Mouse (Mus musculus): ENCODE data around the gene Mef2c. TPM values are rescaled to one million over a fixed set of nuclear protein-coding genes. Genes with fewer than 3 reads are reported as not detected.
A peak's percentile ranks its signal among the peaks of the same experiment; 100 is the strongest.

The Mef2c gene
- total and polyA plus RNA-seq, 3 experiments = 99.9 to 159 (median 107) TPM

- TF ChIP-seq MXI1 (IDR thresholded peaks at IDR 0.05; ENCODE audit: low read depth, low read length) (no peak), MAZ (IDR thresholded peaks at IDR 0.05; ENCODE audit: low read depth, low read length) (no peak), JUN (IDR thresholded peaks at IDR 0.05; ENCODE audit: insufficient read depth, low read depth, low read length) (no peak), RCOR1 (conservative IDR thresholded peaks at IDR 0.05; ENCODE audit: low read depth, low read length) (no peak), EP300 (IDR thresholded peaks at IDR 0.05; ENCODE audit: low read length) (peak; percentile 61; the same call in 1 of the 2 replicates), E2F4 (IDR thresholded peaks at IDR 0.05; ENCODE audit: insufficient replicate concordance, low read depth, low read length) (no peak), MYC (IDR thresholded peaks at IDR 0.05; ENCODE audit: low read depth, low read length) (no peak), GABPA (IDR thresholded peaks at IDR 0.05; ENCODE audit: insufficient replicate concordance, low read depth, low read length) (no peak), NRF1 (IDR thresholded peaks at IDR 0.05; ENCODE audit: low read depth, low read length) (no peak), TCF12 (IDR thresholded peaks at IDR 0.05; ENCODE audit: low read depth, low read length) (no peak), CHD1 (IDR thresholded peaks at IDR 0.05; ENCODE audit: low read depth, low read length) (no peak), MAFK (IDR thresholded peaks at IDR 0.05; ENCODE audit: insufficient replicate concordance, low read length) (no peak), HCFC1 (IDR thresholded peaks at IDR 0.05; ENCODE audit: low read depth, low read length) (no peak), SIN3A (IDR thresholded peaks at IDR 0.05; ENCODE audit: low read length) (no peak), KAT2A (IDR thresholded peaks at IDR 0.05; ENCODE audit: insufficient replicate concordance, low read length) (no peak), CHD2 (IDR thresholded peaks at IDR 0.05; ENCODE audit: low read length) (no peak), BHLHE40 (IDR thresholded peaks at IDR 0.05; ENCODE audit: low read depth, low read length) (0 out of 2 replicates have a peak, but pooled peaks have one; percentile 25), TBP (conservative IDR thresholded peaks at IDR 0.05; ENCODE audit: low read depth, low read length) (no peak), PAX5 (IDR thresholded peaks at IDR 0.05; ENCODE audit: low read length) (no peak), ETS1 (conservative IDR thresholded peaks at IDR 0.05; ENCODE audit: low read depth, low read length) (peak; percentile 55; the same call in 1 of the 2 replicates), IRF4 (IDR thresholded peaks at IDR 0.05; ENCODE audit: low read depth, low read length) (0 out of 2 replicates have a peak, but pooled peaks have one; percentile 59), SMC3 (IDR thresholded peaks at IDR 0.05; ENCODE audit: low read depth, low read length) (peak; percentile 22), USF2 (conservative IDR thresholded peaks at IDR 0.05; ENCODE audit: low read depth, low read length) (no peak), UBTF (IDR thresholded peaks at IDR 0.05; ENCODE audit: low read depth, low read length) (no peak), POLR2A (IDR thresholded peaks at IDR 0.05; ENCODE audit: low read depth, low read length) (no peak), JUND (conservative IDR thresholded peaks at IDR 0.05; ENCODE audit: low read depth, low read length) (no peak), MEF2A (IDR thresholded peaks at IDR 0.05; ENCODE audit: borderline replicate concordance, low read depth, low read length) (no peak), MAX (IDR thresholded peaks at IDR 0.05; ENCODE audit: low read length) (no peak), POLR2AphosphoS2 (IDR thresholded peaks at IDR 0.05; ENCODE audit: low read depth, low read length) (no peak), ZMIZ1 (IDR thresholded peaks at IDR 0.05; ENCODE audit: low read depth, low read length) (no peak), ZKSCAN1 (IDR thresholded peaks at IDR 0.05; ENCODE audit: borderline replicate concordance, low read depth, low read length) (no peak), USF1 (IDR thresholded peaks at IDR 0.05; ENCODE audit: low read depth, low read length) (no peak), NELFE (IDR thresholded peaks at IDR 0.05; ENCODE audit: low read depth, low read length) (no peak), CTCF (conservative IDR thresholded peaks at IDR 0.05 in 1 of 2, IDR thresholded peaks at IDR 0.05 in 1 of 2; ENCODE audit: low read depth in 2 of 2, low read length in 2 of 2) (no peak; a peak in 1 of 4 replicates), ELF1 (IDR thresholded peaks at IDR 0.05; ENCODE audit: low read depth, low read length) (no peak), RAD21 (IDR thresholded peaks at IDR 0.05; ENCODE audit: low read depth, low read length) (peak; percentile 7), ZC3H11A (IDR thresholded peaks at IDR 0.05; ENCODE audit: low read depth, low read length) (no peak), ZNF384 (IDR thresholded peaks at IDR 0.05; ENCODE audit: low read depth, low read length) (peak; percentile 65)
- Histone ChIP-seq H3K27ac (ENCODE audit: insufficient read depth, low read depth) (peak overlapping the region; percentile 95), H3K9me3 (replicated peaks; ENCODE audit: low read length) (no peaks in the 10 kb centered on the region), H3K27me3 (replicated peaks) (no peaks in the 10 kb centered on the region), H3K9ac (ENCODE audit: insufficient read depth, low read depth) (peak overlapping the region; percentile 58; the same call in 1 of the 2 replicates), H3K4me2 (ENCODE audit: insufficient read depth, low read depth, poor library complexity, severe bottlenecking) (peak overlapping the region; percentile 87), H3K36me3 (replicated peaks in 1 of 2; ENCODE audit: control insufficient read depth in 1 of 2, insufficient read depth in 1 of 2, low read length in 1 of 2) (peaks cover 0 to 1% of the 10 kb centered on the region in 2 experiments), H3K4me3 (replicated peaks in 1 of 3; ENCODE audit: low read depth in 2 of 3, low read length in 2 of 3, poor library complexity in 1 of 3) (no peak overlapping the region), H3K4me1 (ENCODE audit: control insufficient read depth in 1 of 2, insufficient read depth in 2 of 2) (peaks cover 8 to 78% of the 10 kb centered on the region in 2 experiments), H3K79me2 (replicated peaks; ENCODE audit: control insufficient read depth, extremely low read depth, insufficient read depth, poor library complexity, severe bottlenecking) (peaks cover 58% of the 10 kb centered on the region)
- in situ Hi-C loops (cut with MboI; ENCODE audit: low pct_ligation_motif_present, low pct_unique_long_range_greater_than_20kb, low sequenced_read_pairs) = no loop called here
- dilution Hi-C loops (cut with MboI; ENCODE audit: extremely low pct_ligation_motif_present, extremely low pct_unique_long_range_greater_than_20kb, low sequenced_read_pairs) = no loop called here
- DNase-seq (ENCODE audit: extremely low read depth) = peak; percentile 79
Observed at GRCm38 (mm10) chr13:83566834-83567534, 63.1 kb downstream of the Mef2c start.

All from CH12.LX (cell line).